Mouse (Mus musculus): ENCODE measurements around the gene Fermt2. TPM values are rescaled to one million over a fixed set of nuclear protein-coding genes. Genes with fewer than 3 reads are reported as not detected.

The Fermt2 gene
- polyA plus RNA-seq, 1 experiment from 2014 or later: 65.9 TPM

GRCm38 (mm10) chr14:45457003-45457402 lies 72.9 kb downstream of the Fermt2 start:
- peaks cover 32% of the 10 kb centered on the region for H3K4me1 ChIP-seq
- no peak overlapping the region for H3K4me2 ChIP-seq
- peaks cover 33% of the 10 kb centered on the region for H3K36me3 ChIP-seq (replicated peaks)
- ATAC-seq (ENCODE audit: low FRiP score): 0 out of 2 replicates have a peak, but pooled peaks have one; percentile 21
- WGBS: 90% methylated on average over 9 of the region's 9 CpGs
- no peaks in the 10 kb centered on the region for H3K9me3 ChIP-seq
- H3K9ac ChIP-seq: no peak overlapping the region
- H3K27ac ChIP-seq: 0 out of 2 replicates have a peak overlapping the region, but pooled peaks have one; percentile 65
- H3K4me3 ChIP-seq (replicated peaks): no peak overlapping the region
- no peaks in the 10 kb centered on the region for H3K27me3 ChIP-seq

- H3K36me3 ChIP-seq (replicated peaks): peaks cover 28% of the 10 kb centered on the region
- H3K4me1 ChIP-seq: peaks cover 28% of the 10 kb centered on the region
- WGBS: no CpG with 5 or more reads among the region's 1 CpGs
- no peak for ATAC-seq (ENCODE audit: low FRiP score)
- H3K9me3 ChIP-seq: no peaks in the 10 kb centered on the region
- no peak overlapping the region for H3K4me3 ChIP-seq (replicated peaks)
- no peaks in the 10 kb centered on the region for H3K27me3 ChIP-seq
- no peak overlapping the region for H3K4me2 ChIP-seq
- no peak overlapping the region for H3K9ac ChIP-seq
- peak overlapping the region; percentile 53; the same call in 1 of the 2 replicates for H3K27ac ChIP-seq
These were observed 73.4 kb downstream of the Fermt2 start for GRCm38 (mm10) chr14:45456502-45456846.

GRCm38 (mm10) chr14:45455651-45456501 lies 74.0 kb downstream of the Fermt2 start:
- H3K27ac ChIP-seq: peak overlapping the region; percentile 53; the same call in 1 of the 2 replicates

GRCm38 (mm10) chr14:45453538-45454233 lies 76.2 kb downstream of the Fermt2 start:
- Histone ChIP-seq H3K4me3 (replicated peaks) (no peak overlapping the region), H3K9me3 (no peaks in the 10 kb centered on the region), H3K27me3 (no peaks in the 10 kb centered on the region), H3K9ac (no peak overlapping the region), H3K4me1 (peaks cover 32% of the 10 kb centered on the region), H3K4me2 (no peak overlapping the region), H3K27ac (no peak overlapping the region), H3K36me3 (replicated peaks) (peaks cover 7% of the 10 kb centered on the region; the same call in 1 of the 2 replicates)
- 69% methylated on average over 5 of the region's 5 CpGs for WGBS
- ATAC-seq (ENCODE audit: low FRiP score): no peak

More at GRCm38 (mm10) chr14:45455651-45456501, 74.0 kb downstream of the Fermt2 start:
- no peaks in the 10 kb centered on the region for H3K27me3 ChIP-seq
- no peaks in the 10 kb centered on the region for H3K9me3 ChIP-seq
- H3K9ac ChIP-seq: no peak overlapping the region
- no peak for ATAC-seq (ENCODE audit: low FRiP score)
- WGBS: 65% methylated on average over 12 of the region's 12 CpGs
- H3K4me2 ChIP-seq: no peak overlapping the region
- H3K36me3 ChIP-seq (replicated peaks): peaks cover 22% of the 10 kb centered on the region
- no peak overlapping the region for H3K4me3 ChIP-seq (replicated peaks)
- peaks cover 32% of the 10 kb centered on the region for H3K4me1 ChIP-seq

- Histone ChIP-seq H3K36me3 (replicated peaks) (peaks cover 3% of the 10 kb centered on the region; the same call in 1 of the 2 replicates), H3K27me3 (no peaks in the 10 kb centered on the region), H3K4me3 (replicated peaks) (no peak overlapping the region), H3K9me3 (no peaks in the 10 kb centered on the region), H3K27ac (no peak overlapping the region), H3K4me1 (peaks cover 32% of the 10 kb centered on the region), H3K9ac (no peak overlapping the region), H3K4me2 (no peak overlapping the region)
- no peak for ATAC-seq (ENCODE audit: low FRiP score)
- WGBS: 28% methylated on average over 11 of the region's 11 CpGs
These were observed 76.9 kb downstream of the Fermt2 start for GRCm38 (mm10) chr14:45452861-45453512.

- H3K36me3 ChIP-seq (replicated peaks): no peaks in the 10 kb centered on the region
- 59% methylated on average over 4 of the region's 4 CpGs for WGBS
- no peak overlapping the region for H3K9ac ChIP-seq
- H3K9me3 ChIP-seq: no peaks in the 10 kb centered on the region
- no peak overlapping the region for H3K4me2 ChIP-seq
- H3K27me3 ChIP-seq: no peaks in the 10 kb centered on the region
- no peak overlapping the region for H3K4me3 ChIP-seq (replicated peaks)
- ATAC-seq (ENCODE audit: low FRiP score): no peak
- no peak overlapping the region for H3K27ac ChIP-seq
- H3K4me1 ChIP-seq: peaks cover 32% of the 10 kb centered on the region
These were observed 77.8 kb downstream of the Fermt2 start for GRCm38 (mm10) chr14:45452148-45452547.

GRCm38 (mm10) chr14:45451090-45451489 lies 78.8 kb downstream of the Fermt2 start:
- Histone ChIP-seq H3K4me1 (peaks cover 25% of the 10 kb centered on the region), H3K27ac (no peak overlapping the region), H3K9ac (no peak overlapping the region), H3K27me3 (no peaks in the 10 kb centered on the region), H3K4me2 (no peak overlapping the region), H3K36me3 (replicated peaks) (no peaks in the 10 kb centered on the region), H3K4me3 (replicated peaks) (no peak overlapping the region), H3K9me3 (no peaks in the 10 kb centered on the region)
- 31% methylated on average over 2 of the region's 2 CpGs for WGBS
- ATAC-seq (ENCODE audit: low FRiP score): no peak

GRCm38 (mm10) chr14:45446777-45447176 lies 83.1 kb downstream of the Fermt2 start:
- no peak overlapping the region for H3K9ac ChIP-seq
- no peaks in the 10 kb centered on the region for H3K9me3 ChIP-seq
- H3K4me1 ChIP-seq: peaks cover 4% of the 10 kb centered on the region
- no peak overlapping the region for H3K4me3 ChIP-seq (replicated peaks)
- peaks cover 3% of the 10 kb centered on the region; the same call in 1 of the 2 replicates for H3K27me3 ChIP-seq
- ATAC-seq (ENCODE audit: low FRiP score): no peak
- 78% methylated on average over 3 of the region's 3 CpGs for WGBS
- no peaks in the 10 kb centered on the region for H3K36me3 ChIP-seq (replicated peaks)
- H3K4me2 ChIP-seq: no peak overlapping the region
- H3K27ac ChIP-seq: no peak overlapping the region

GRCm38 (mm10) chr14:45445445-45445844 lies 84.5 kb downstream of the Fermt2 start:
- Histone ChIP-seq H3K4me1 (no peaks in the 10 kb centered on the region), H3K36me3 (replicated peaks) (no peaks in the 10 kb centered on the region), H3K4me3 (replicated peaks) (no peak overlapping the region), H3K4me2 (no peak overlapping the region), H3K27ac (no peak overlapping the region), H3K9me3 (no peaks in the 10 kb centered on the region), H3K9ac (no peak overlapping the region), H3K27me3 (peaks cover 3% of the 10 kb centered on the region; the same call in 1 of the 2 replicates)
- WGBS: 70% methylated on average over 12 of the region's 12 CpGs
- ATAC-seq (ENCODE audit: low FRiP score): no peak

- WGBS: 57% methylated on average over 7 of the region's 7 CpGs
- H3K4me1 ChIP-seq: no peaks in the 10 kb centered on the region
- no peak overlapping the region for H3K9ac ChIP-seq
- H3K4me3 ChIP-seq (replicated peaks): no peak overlapping the region
- H3K36me3 ChIP-seq (replicated peaks): no peaks in the 10 kb centered on the region
- no peak for ATAC-seq (ENCODE audit: low FRiP score)
- H3K9me3 ChIP-seq: no peaks in the 10 kb centered on the region
- H3K27ac ChIP-seq: no peak overlapping the region
- no peak overlapping the region for H3K4me2 ChIP-seq
- peaks cover 3% of the 10 kb centered on the region; the same call in 1 of the 2 replicates for H3K27me3 ChIP-seq
These were observed 85.0 kb downstream of the Fermt2 start for GRCm38 (mm10) chr14:45444870-45445269.

GRCm38 (mm10) chr14:45442781-45443560 lies 86.9 kb downstream of the Fermt2 start:
- no peaks in the 10 kb centered on the region for H3K36me3 ChIP-seq (replicated peaks)
- H3K27ac ChIP-seq: no peak overlapping the region
- no peak overlapping the region for H3K4me3 ChIP-seq (replicated peaks)
- 81% methylated on average over 12 of the region's 12 CpGs for WGBS
- peaks cover 3% of the 10 kb centered on the region; the same call in 1 of the 2 replicates for H3K27me3 ChIP-seq
- H3K9ac ChIP-seq: no peak overlapping the region
- no peak overlapping the region for H3K4me2 ChIP-seq
- ATAC-seq (ENCODE audit: low FRiP score): no peak
- H3K4me1 ChIP-seq: no peaks in the 10 kb centered on the region
- no peaks in the 10 kb centered on the region for H3K9me3 ChIP-seq
